Mouse (Mus musculus): Measurements from ENCODE around the gene Pinlyp. TPM values are rescaled to one million over a fixed set of nuclear protein-coding genes. Genes with fewer than 3 reads are reported as not detected.

The Pinlyp gene
- polyA plus RNA-seq (2012; rRNA removed): 0.10 and 0.21 TPM in 2 replicates

- no peak for DNase-seq (ENCODE audit: low spot score)
These were observed at the start of gene Pinlyp, which contains the start of gene Xrcc1 for GRCm38 (mm10) chr7:24546068-24546614. Pinlyp (minus strand) TSS chr7:24546118. Xrcc1 (plus strand) TSS chr7:24546289.

GRCm38 (mm10) chr7:24595464-24595863, 49.5 kb upstream of the Pinlyp start:
- no peak for DNase-seq (ENCODE audit: low spot score)

DNA sequence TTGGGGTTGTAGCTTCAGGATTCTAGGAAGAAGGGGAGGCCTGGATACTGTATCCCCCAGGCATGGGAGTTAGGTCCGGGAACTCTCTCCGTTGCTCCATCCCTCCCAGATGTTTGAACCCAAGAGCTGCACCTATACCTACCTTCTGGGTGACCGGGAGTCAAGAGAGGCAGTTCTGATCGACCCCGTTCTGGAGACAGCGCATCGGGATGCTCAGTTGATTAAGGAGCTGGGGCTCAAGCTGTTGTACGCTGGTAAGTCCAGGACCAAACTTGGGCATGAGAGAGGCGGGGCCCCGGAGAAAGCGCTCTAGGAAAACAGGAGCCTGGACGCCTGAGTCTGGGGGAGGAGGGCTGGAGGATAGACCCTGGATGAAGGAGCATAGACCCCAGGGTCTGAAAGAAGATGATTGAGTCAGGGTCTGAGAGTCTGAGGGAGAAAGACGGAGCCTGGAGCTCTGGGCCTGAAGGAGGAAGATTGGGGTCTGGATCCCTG, 48.4 kb upstream of the Pinlyp start:
- DNase-seq (ENCODE audit: low spot score): no peak

- DNase-seq (ENCODE audit: low spot score): peak; percentile 77
These were observed 47.8 kb upstream of the Pinlyp start for GRCm38 (mm10) chr7:24593621-24594308.

GRCm38 (mm10) chr7:24592781-24593180, 46.9 kb upstream of the Pinlyp start:
- no peak for DNase-seq (ENCODE audit: low spot score)

- no peak for DNase-seq (ENCODE audit: low spot score)
These were observed 46.2 kb upstream of the Pinlyp start for GRCm38 (mm10) chr7:24592163-24592562.

GRCm38 (mm10) chr7:24591735-24592134, 45.8 kb upstream of the Pinlyp start:
- DNase-seq (ENCODE audit: low spot score): no peak

GRCm38 (mm10) chr7:24588336-24588735, 42.4 kb upstream of the Pinlyp start:
- no peak for DNase-seq (ENCODE audit: low spot score)

DNA sequence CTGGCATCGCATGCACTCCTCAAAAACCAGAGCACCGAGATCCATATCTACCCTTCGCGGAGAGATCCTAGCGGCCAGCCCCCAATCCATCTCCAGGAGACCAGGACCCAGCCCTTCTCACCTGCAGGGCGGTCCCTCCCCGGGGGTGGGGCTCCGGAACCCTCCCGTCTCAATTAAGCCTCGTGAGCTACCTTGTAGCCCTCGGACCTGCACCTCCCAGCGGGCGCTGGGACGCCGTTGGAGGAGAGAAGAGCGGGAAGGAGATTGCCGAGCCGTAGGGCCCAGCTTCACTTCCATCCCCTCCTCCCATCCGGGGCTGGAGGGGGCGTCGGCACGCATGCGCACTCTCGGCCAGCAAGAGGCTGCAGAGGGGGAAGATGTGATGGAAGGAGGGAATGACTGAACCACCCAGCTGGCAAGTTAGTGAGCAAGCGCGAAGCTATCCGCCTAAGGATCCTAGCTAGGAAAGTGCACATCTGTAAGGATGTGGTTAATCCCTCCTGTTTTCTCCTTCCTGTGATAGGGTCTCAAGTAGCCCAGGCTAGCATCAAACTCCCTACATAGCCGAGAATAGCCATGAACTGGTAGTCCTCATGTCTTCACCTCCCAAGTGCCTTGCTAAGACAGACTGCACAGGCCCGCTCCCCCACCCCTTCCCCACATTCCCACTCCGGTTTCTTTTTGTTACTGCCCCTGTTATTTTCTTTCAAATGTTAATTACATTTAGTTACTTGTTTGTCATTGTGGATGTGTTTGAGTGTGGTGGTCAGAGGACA, 41.6 kb upstream of the Pinlyp start, which contains the start of the genes Ethe1 and Zfp575:
Ethe1 (plus strand) TSS at position 214 of the 776 bp plus-strand sequence.
Zfp575 (minus strand) TSS at position 312 of the 776 bp plus-strand sequence.
- no peak for DNase-seq (ENCODE audit: low spot score)

DNA sequence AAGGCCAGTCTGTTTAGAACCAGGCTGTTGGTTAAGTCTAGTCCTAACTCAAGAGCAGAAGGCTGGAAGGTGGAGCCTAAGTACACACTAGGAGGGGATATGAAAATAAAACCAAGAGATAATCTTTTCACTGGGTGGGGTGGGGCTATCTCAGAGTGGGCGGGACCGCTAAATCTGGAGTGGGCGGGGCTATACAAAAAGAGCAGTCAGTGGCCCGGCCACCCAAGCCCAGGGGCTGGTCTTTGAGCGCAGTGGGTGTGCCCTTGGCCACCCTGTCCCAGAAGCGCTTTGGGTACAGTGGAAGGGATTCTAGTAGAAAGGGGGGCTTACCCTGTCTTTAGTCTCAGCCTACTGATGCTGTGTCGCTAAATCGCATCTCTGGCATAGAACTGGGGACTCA, 40.9 kb upstream of the Pinlyp start:
- no peak for DNase-seq (ENCODE audit: low spot score)

GRCm38 (mm10) chr7:24585995-24586394, 40.1 kb upstream of the Pinlyp start:
- DNase-seq (ENCODE audit: low spot score): no peak

- no peak for DNase-seq (ENCODE audit: low spot score)
These were observed 39.0 kb upstream of the Pinlyp start for GRCm38 (mm10) chr7:24584876-24585275.

DNA sequence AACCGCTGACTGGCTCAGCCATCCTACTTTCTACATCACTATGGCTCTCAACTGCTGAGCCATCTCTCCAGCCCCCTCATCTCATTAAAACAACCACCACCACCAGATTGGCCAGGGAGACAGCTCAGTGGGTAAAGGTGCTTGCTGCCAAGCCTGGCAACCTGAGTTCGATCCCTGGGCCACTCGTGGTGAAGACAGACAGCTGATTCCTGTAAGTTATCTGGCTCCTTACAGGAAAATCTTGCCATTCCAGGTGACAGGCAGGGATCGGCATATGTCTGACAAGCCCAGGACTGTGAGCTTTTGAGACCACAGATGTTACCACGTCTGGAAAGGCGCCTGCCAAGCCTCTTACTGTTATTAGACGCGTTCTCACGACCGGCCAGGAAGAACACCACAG, 31.9 kb upstream of the Pinlyp start:
- DNase-seq (ENCODE audit: low spot score): no peak

GRCm38 (mm10) chr7:24574224-24574796, 28.4 kb upstream of the Pinlyp start:
- no peak for DNase-seq (ENCODE audit: low spot score)

- no peak for DNase-seq (ENCODE audit: low spot score)
These were observed 26.5 kb upstream of the Pinlyp start for GRCm38 (mm10) chr7:24572455-24572854.

- DNase-seq (ENCODE audit: low spot score): no peak
These were observed 25.2 kb upstream of the Pinlyp start for GRCm38 (mm10) chr7:24571071-24571470.

DNA sequence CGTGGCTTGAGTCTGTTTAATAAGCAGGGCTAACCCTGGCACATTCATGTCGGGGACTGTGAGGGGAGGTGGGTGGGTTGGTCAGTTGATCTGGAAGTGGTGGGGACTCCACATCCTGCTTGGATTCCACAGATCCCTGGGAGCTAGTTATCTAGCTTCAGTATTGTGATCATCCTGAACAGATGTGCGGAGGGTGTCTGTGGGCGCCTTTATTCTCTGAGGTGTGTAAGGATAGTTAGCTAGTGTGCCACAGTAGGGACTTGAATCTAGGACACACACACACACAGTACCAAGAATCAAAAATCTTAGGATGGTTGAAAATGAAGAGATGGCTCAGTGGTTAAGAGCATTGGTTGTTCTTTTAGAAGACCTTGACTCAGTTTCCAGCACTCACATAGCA, 22.6 kb upstream of the Pinlyp start:
- no peak for DNase-seq (ENCODE audit: low spot score)

- DNase-seq (ENCODE audit: low spot score): no peak
These were observed 20.3 kb upstream of the Pinlyp start for GRCm38 (mm10) chr7:24566206-24566605.

- DNase-seq (ENCODE audit: low spot score): no peak
These were observed 19.7 kb upstream of the Pinlyp start for GRCm38 (mm10) chr7:24565627-24566026.

DNA sequence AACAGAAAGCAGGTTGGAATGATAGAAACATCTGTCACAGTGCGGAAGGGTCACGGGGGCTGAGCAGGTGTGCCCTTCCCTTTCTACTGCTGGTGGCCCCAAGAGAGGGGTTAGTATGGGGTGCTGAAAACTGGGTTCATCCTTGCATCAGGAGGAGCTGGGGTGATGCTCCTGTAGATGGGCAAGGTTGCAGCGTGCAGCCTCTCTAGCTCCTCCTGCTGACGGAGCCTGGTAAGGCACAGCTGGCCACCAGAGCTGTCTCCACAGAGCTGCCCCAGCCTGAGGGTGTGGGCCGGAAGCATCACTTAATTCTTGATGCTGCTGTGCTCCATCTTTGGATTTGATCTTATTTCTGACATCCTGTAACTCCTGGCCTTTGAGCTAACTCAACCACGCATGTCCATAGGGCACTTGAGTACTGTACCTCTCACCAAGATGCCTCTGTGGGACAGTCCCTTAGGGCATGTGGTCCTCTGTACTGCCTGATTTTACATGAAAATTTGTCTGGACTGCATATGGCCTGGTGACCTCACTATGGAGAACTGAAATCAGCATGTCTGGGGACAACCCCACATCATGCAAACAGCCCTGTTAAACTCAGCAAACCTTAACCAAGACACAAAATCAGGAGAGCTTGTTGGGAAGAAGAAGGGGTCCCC, 18.8 kb upstream of the Pinlyp start:
- DNase-seq (ENCODE audit: low spot score): no peak

DNA sequence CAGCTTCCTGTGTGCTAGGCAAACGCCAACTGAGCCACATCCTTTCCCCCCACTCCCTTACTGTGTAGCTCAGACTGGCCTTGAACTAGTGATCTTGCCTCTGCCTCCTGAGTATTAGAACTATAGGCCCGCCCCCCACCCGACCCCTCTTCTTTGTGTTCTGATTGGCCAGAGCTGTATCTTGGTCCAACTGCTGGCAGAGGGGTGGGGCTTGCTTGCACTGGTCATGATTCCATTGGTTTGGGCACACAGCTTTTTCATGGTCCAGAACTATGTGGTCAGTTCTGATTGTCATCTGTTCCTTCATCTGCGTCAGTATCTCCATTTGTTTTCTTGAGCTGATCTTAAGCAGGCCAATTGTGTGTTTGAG, 17.9 kb upstream of the Pinlyp start:
- no peak for DNase-seq (ENCODE audit: low spot score)

Data from urinary bladder, adult 2 months (tissue).